Mouse (Mus musculus) E14TG2a.4 (cell line): ENCODE measurements at regions not wholly inside any gene's neighbourhood (a gene's known extent, or its start where the extent isn't known, plus 50 kb on each side); places are given as distances from the start of the nearest gene placed in this dataset.

Experiments
- CTCF ChIP-seq: conservative IDR thresholded peaks from 2 replicates; pipeline ENCODE4 v1.5.1; 2014; ENCODE audit warnings: low read length
- POU5F1 ChIP-seq: IDR thresholded peaks from 2 replicates; pipeline ENCODE4 v1.6.1; 2014; ENCODE audit warnings: low read length, borderline replicate concordance

DNA sequence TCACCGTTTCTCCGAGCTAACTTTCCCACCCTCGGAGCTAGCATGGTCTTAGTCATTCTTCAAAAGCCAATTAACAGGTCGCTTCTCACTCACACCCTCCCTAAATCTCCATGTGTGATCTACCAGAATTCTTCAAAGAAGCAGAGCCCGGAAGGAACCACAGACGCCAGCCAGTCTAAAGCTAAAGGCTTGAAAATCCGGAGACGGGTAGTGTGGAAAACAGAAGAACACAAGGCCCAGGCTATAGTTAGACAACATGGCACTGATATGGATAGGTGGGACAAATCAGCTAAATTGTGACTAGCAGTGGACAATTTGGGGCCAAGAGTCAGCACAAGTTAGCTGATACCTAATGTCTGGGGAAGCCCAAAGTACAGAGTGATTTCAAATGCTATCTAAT lies 387.0 kb upstream of the Trpc7 start:
- TF ChIP-seq CTCF (no peak), POU5F1 (no peak)
